In genomic region chr2:33817080-33817479, GRCm38 (mm10) we compare ENCODE assay signal across 24 mouse cellular contexts.
A peak's percentile ranks its signal among the peaks of the same experiment; 100 is the strongest.
DNase-seq lines count a peak whose midpoint lies in the region; ATAC-seq lines count a peak whose summit lies in the region.
"Had no signal": no experiment of that assay in that cellular context is flagged by ENCODE, and none has a peak within 500 bp of the region (broad histone marks: within the 10 kb centered on the region; RNA-seq: fewer than 3 reads in every experiment).

No protein-coding gene starts in this region.

- H3K27me3 ChIP-seq in heart, embryonic 15.5 days, result no peaks in the 10 kb centered on the region
- no peaks in the 10 kb centered on the region for H3K27me3 ChIP-seq in limb, embryonic 10.5 days (ENCODE audit: low read depth, poor library complexity, severe bottlenecking)
- H3K27me3 ChIP-seq: embryonic facial prominence, embryonic 13.5 days; liver, embryonic 15.5 days; lung, embryonic 15.5 days; megakaryocyte, embryonic 14.5 days; midbrain, embryonic 13.5 days had no signal

- H3K4me2 ChIP-seq in heart, embryonic 15.5 days, result no peak overlapping the region
- H3K4me2 ChIP-seq: embryonic facial prominence, embryonic 13.5 days; forebrain, embryonic 15.5 days; liver, embryonic 15.5 days; lung, embryonic 15.5 days; midbrain, embryonic 13.5 days had no signal

- peaks cover 4% of the 10 kb centered on the region for H3K36me3 ChIP-seq in heart, embryonic 15.5 days
- peaks cover 21% of the 10 kb centered on the region for H3K36me3 ChIP-seq in limb, embryonic 10.5 days

- H3K27ac ChIP-seq in heart, embryonic 15.5 days, result peak overlapping the region; percentile 12; the same call in 1 of the 2 replicates
- peak overlapping the region; percentile 37; the same call in 1 of the 2 replicates for H3K27ac ChIP-seq in limb, embryonic 10.5 days
- H3K27ac ChIP-seq: embryonic facial prominence, embryonic 13.5 days; forebrain, embryonic 15.5 days; hindbrain, postnatal 0 days; liver, embryonic 15.5 days; lung, embryonic 15.5 days had no signal

- 82% methylated on average over 4 of the region's 4 CpGs for WGBS in heart, embryonic 15.5 days
- WGBS in limb, embryonic 10.5 days, result 80% methylated on average over 4 of the region's 4 CpGs

- DNase-seq in heart, adult 8-10 months (ENCODE audit: low spot score), result no peak
- DNase-seq in limb, embryonic 10.5 days (ENCODE audit: low spot score), result no peak
- DNase-seq in thymus, adult 18-20 months, result peak; percentile 84 to 90
- DNase-seq in thymus, postnatal 36 days, result peak; percentile 82 to 92
- DNase-seq in right cerebral cortex, adult 18-20 months, result no peak
- no peak for DNase-seq in kidney, adult 18-20 months
- DNase-seq: adrenal gland, adult 8-10 months; B cell, adult 2 months; gastrocnemius, postnatal 10 days; kidney, postnatal 10 days; layer of hippocampus, postnatal 36 days; lung, postnatal 36 days; right cerebral cortex, postnatal 14 days; spleen, adult 18-20 months had no signal

- 0 out of 2 replicates have a peak, but pooled peaks cover 6% of the 10 kb centered on the region for H3K4me1 ChIP-seq in heart, embryonic 15.5 days (replicated peaks)
- peaks cover 66% of the 10 kb centered on the region for H3K4me1 ChIP-seq in limb, embryonic 10.5 days

- no peak for ATAC-seq in heart, embryonic 15.5 days (replicated peaks; ENCODE audit: insufficient number of reproducible peaks, insufficient read depth, low FRiP score, low read depth)
- ATAC-seq: activated CD4-positive, CD25-positive, alpha-beta regulatory T cell, adult 4 months; forebrain, embryonic 15.5 days; hindbrain, postnatal 0 days; intestine, embryonic 16.5 days; midbrain, embryonic 13.5 days had no signal

- H3K9me3 ChIP-seq in heart, embryonic 15.5 days (replicated peaks), result no peaks in the 10 kb centered on the region
- no peaks in the 10 kb centered on the region for H3K9me3 ChIP-seq in limb, embryonic 10.5 days (replicated peaks)
- H3K9me3 ChIP-seq: embryonic facial prominence, embryonic 13.5 days; forebrain, embryonic 15.5 days; liver, embryonic 15.5 days; lung, embryonic 15.5 days; megakaryocyte, embryonic 14.5 days; midbrain, embryonic 13.5 days had no signal

- no peak overlapping the region for H3K4me3 ChIP-seq in heart, embryonic 15.5 days
- H3K4me3 ChIP-seq in limb, embryonic 10.5 days, result no peak overlapping the region
- H3K4me3 ChIP-seq: embryonic facial prominence, embryonic 13.5 days; forebrain, embryonic 15.5 days; liver, embryonic 15.5 days; lung, embryonic 15.5 days; midbrain, embryonic 13.5 days had no signal

- no peak overlapping the region for H3K9ac ChIP-seq in heart, embryonic 15.5 days
- H3K9ac ChIP-seq: embryonic facial prominence, embryonic 13.5 days; forebrain, embryonic 15.5 days; liver, embryonic 15.5 days; lung, embryonic 15.5 days; midbrain, embryonic 13.5 days had no signal

Comparison
In these comparisons a context has a peak if more than half of its experiments do, and no peak if none do; other contexts are left out.
1. DNase-seq: peak in thymus, adult 18-20 months (2 of 2) and thymus, postnatal 36 days (2 of 2); none in heart, adult 8-10 months (single experiment), limb, embryonic 10.5 days (single experiment), right cerebral cortex, adult 18-20 months (single experiment) and kidney, adult 18-20 months (single experiment).